Mouse (Mus musculus) liver, postnatal 0 days (tissue): ENCODE measurements around the gene Topbp1. TPM values are rescaled to one million over a fixed set of nuclear protein-coding genes. Genes with fewer than 3 reads are reported as not detected.

Source experiments
- ATAC-seq: fragments of 200-750 bp; cut with Nextera tagmentation; 2 replicates; pipeline ENCODE4 v1.8.0; 2017; ENCODE audit warnings: mild to moderate bottlenecking, moderate library complexity
- DNase-seq: peaks from one replicate; pipeline ENCODE4 v3.0.0-alpha.2; 2016
- H3K27ac ChIP-seq: fragments of 300-500 bp; sonication (generic); 2 replicates; pipeline ENCODE4 v1.5.1; 2014; ENCODE audit warnings: antibody characterized with exemption, moderate library complexity, mild to moderate bottlenecking, low read depth
- H3K27me3 ChIP-seq: fragments of 300-500 bp; sonication (generic); 2 replicates; pipeline ENCODE4 v1.6.1; 2014; ENCODE audit warnings: low read length, control low read depth, mixed read lengths; ENCODE audit not compliant: insufficient read depth
- H3K36me3 ChIP-seq: fragments of 300-500 bp; sonication (generic); replicated peaks from 2 replicates; pipeline ENCODE4 v1.6.1; 2014; ENCODE audit warnings: mild to moderate bottlenecking, control low read depth, low read length, moderate library complexity, mixed read lengths; ENCODE audit not compliant: insufficient read depth
- H3K4me1 ChIP-seq: fragments of 300-500 bp; sonication (generic); 2 replicates; pipeline ENCODE4 v1.6.1; 2014; ENCODE audit warnings: antibody characterized with exemption, mild to moderate bottlenecking, control low read depth; ENCODE audit not compliant: insufficient read depth
- H3K4me2 ChIP-seq: fragments of 300-500 bp; sonication (generic); 2 replicates; pipeline ENCODE4 v1.6.1; 2014; ENCODE audit warnings: low read depth, mild to moderate bottlenecking, low read length, moderate library complexity, mixed read lengths
- H3K4me3 ChIP-seq: fragments of 300-500 bp; sonication (generic); 2 replicates; pipeline ENCODE4 v1.5.1; 2014; ENCODE audit warnings: low read depth, low read length
- H3K9ac ChIP-seq: fragments of 300-500 bp; sonication (generic); replicated peaks from 2 replicates; pipeline ENCODE4 v1.6.1; 2014; ENCODE audit warnings: mild to moderate bottlenecking, moderate library complexity
- H3K9me3 ChIP-seq: fragments of 300-500 bp; sonication (generic); 2 replicates; pipeline ENCODE4 v1.6.1; 2016; ENCODE audit warnings: mild to moderate bottlenecking, control low read depth, low read length, mixed read lengths
- CTCF ChIP-seq: sonication (generic); IDR thresholded peaks from 2 replicates; pipeline ENCODE4 v1.5.1; 2016; ENCODE audit warnings: antibody characterized with exemption, low read depth
- EP300 ChIP-seq: IDR thresholded peaks from 2 replicates; pipeline ENCODE4 v1.6.1; 2016; ENCODE audit warnings: antibody characterized with exemption, low read depth, mild to moderate bottlenecking
- WGBS: fragments of 180-500 bp; shearing (Covaris S2); extraction: QIAGEN DNeasy Blood & Tissue Kit; methylation state at CpG from one replicate; pipeline ENCODE4 v1.1.7; 2014; ENCODE audit not compliant: insufficient replicate concordance; 5-methylcytosine and 5-hydroxymethylcytosine counted together
- polyA plus RNA-seq: library from polyadenylated mRNA; unstranded; fragments of >200 nt; fragmentation: Nextera tagmentation; extraction: Ambion mirVana; gene quantifications from 2 replicates; pipeline ENCODE4 v1.2.1, GENCODE M21; 2015

Gene Topbp1
- polyA plus RNA-seq, 1 experiment from 2014 or later = 17.3 TPM

DNA sequence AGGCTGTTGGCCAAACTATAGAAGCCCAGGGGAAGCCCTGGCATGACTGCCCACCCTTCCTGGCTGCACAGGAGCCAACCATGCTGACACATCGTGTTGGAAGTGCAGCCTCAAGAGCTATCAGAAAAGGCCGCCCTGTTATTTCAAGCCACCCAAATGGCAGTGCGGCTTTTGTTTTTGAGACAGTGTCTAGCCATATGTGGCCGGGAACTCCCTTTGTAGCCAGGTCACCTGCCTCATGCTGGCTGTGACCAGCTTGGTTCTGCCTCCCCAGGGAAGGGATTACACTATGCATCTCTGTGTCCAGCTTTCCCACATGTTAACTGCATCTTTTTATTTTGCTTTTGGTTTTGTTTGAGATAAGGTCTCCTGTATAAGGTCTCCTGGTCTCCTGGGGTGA is 75.6 kb downstream of the Topbp1 start:
- ATAC-seq = no peak
- 76% methylated on average over 4 of the region's 4 CpGs for WGBS
- no peak overlapping the region for H3K4me2 ChIP-seq
- H3K9me3 ChIP-seq = no peaks in the 10 kb centered on the region
- no peak overlapping the region for H3K9ac ChIP-seq
- no peaks in the 10 kb centered on the region for H3K27me3 ChIP-seq
- no peak for TF ChIP-seq EP300
- no peak for TF ChIP-seq CTCF
- no peak overlapping the region for H3K4me3 ChIP-seq
- no peaks in the 10 kb centered on the region for H3K4me1 ChIP-seq
- no peaks in the 10 kb centered on the region for H3K36me3 ChIP-seq
- H3K27ac ChIP-seq = no peak overlapping the region
- no peak for DNase-seq

DNA sequence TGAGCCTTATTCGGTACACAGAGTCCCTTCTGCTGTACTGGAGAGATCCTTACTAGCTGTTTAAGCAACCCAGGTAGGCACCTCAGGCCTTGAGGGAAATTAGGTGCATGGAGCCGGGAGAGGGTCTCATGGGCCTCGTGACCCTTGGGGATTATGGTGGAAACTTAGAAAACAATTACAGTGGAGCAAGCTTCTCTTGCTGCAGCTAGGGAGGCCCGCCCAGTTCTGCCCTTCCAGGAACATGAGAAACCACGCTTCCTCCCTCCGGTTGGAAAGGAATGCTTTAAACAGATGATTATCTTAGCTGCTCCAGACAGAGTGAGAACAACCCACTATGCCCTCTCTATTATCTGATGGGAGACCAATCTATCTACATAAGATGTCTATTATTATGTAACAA is 78.0 kb downstream of the Topbp1 start:
- Histone ChIP-seq H3K4me3 (no peak overlapping the region), H3K27me3 (no peaks in the 10 kb centered on the region), H3K4me2 (no peak overlapping the region), H3K36me3 (no peaks in the 10 kb centered on the region), H3K9me3 (no peaks in the 10 kb centered on the region), H3K4me1 (no peaks in the 10 kb centered on the region), H3K9ac (no peak overlapping the region), H3K27ac (no peak overlapping the region)
- TF ChIP-seq CTCF = no peak
- no peak for TF ChIP-seq EP300
- ATAC-seq (no peak), DNase-seq (no peak)
- WGBS = 45% methylated on average over 6 of the region's 6 CpGs

DNA sequence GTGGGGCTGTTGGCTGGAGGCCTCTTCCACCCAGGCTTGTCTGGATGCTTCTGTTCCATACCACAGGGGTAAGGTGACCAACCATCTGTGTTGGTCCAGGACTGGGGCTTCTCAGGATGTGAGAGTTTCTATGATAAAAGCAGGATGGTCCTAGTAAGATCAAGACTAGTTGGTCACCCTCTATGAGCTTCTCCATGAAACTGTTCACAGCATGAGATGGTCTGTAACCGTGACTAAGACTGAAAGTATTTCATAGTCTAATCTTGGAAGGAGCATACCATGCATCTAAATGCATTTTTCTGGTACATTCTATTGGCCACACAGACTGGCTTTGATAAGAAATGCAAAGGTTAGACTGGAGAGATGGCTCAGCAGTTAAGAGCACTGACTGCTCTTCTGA is 78.6 kb downstream of the Topbp1 start:
- TF ChIP-seq EP300 = no peak
- TF ChIP-seq CTCF = no peak
- Histone ChIP-seq H3K9me3 (no peaks in the 10 kb centered on the region), H3K4me2 (no peak overlapping the region), H3K27me3 (no peaks in the 10 kb centered on the region), H3K9ac (no peak overlapping the region), H3K4me1 (no peaks in the 10 kb centered on the region), H3K4me3 (no peak overlapping the region), H3K27ac (no peak overlapping the region), H3K36me3 (no peaks in the 10 kb centered on the region)
- ATAC-seq (no peak), DNase-seq (no peak)
- 74% methylated on average over 1 of the region's 1 CpGs for WGBS

DNA sequence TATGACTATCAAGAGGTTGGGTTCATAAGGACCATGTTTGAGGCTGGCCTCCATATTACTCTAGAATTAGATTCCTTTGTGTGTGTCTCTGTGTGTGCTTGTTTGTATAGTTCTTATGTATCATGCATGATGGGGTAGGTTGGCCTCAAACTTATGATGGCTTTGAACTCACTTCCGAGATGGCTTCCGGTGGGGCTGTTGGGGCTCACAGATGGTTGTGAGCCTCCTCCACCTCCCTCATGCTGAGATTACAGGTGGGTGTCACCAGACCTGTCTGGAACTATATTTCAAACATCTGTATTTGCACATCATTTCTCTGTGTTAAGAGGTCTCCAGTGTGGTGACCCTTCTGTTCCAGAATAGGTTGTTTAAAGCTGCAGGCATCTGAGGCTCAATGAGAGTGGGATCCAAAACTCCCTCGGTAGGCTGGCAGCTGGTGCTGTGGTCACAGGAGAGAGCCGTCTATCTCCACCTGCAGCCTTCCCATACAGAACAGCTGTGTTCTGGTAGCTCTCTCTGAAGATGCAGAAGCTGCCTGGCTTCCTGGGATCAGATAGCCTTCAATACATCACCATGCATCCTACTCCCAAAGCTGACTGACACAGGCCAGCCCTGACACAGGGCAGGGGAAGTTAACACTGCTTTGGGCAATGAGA is 79.3 kb downstream of the Topbp1 start:
- Histone ChIP-seq H3K4me2 (no peak overlapping the region), H3K4me3 (no peak overlapping the region), H3K27me3 (no peaks in the 10 kb centered on the region), H3K4me1 (no peaks in the 10 kb centered on the region), H3K9me3 (no peaks in the 10 kb centered on the region), H3K9ac (no peak overlapping the region), H3K27ac (no peak overlapping the region), H3K36me3 (no peaks in the 10 kb centered on the region)
- ATAC-seq = no peak
- TF ChIP-seq EP300 (no peak), CTCF (no peak)
- WGBS = 69% methylated on average over 4 of the region's 4 CpGs
- DNase-seq = no peak

DNA sequence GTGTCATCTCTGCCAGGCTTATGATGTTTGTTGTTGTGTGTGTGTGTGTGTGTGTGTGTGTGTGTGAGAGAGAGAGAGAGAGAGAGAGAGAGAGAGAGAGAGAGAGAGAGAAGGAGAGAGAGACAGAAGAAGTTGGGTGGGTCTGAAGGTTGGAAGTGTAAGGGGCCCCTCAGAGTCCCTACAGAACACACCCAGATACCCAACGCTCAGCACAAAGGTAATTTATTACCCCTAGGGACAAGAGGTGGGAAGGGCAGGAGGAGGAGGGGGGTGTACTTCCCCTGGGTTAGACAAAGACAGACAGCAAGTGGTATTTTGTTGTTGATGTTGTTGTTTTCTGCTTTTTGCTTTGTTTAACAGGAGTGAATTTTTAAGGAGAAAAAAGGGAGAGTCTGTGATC is 80.6 kb downstream of the Topbp1 start:
- H3K27ac ChIP-seq = no peak overlapping the region
- H3K36me3 ChIP-seq = no peaks in the 10 kb centered on the region
- ATAC-seq (no peak), DNase-seq (no peak)
- no peaks in the 10 kb centered on the region for H3K9me3 ChIP-seq
- WGBS = 5% methylated on average over 1 of the region's 1 CpGs
- H3K4me1 ChIP-seq = no peaks in the 10 kb centered on the region
- no peak overlapping the region for H3K4me3 ChIP-seq
- no peak overlapping the region for H3K4me2 ChIP-seq
- no peaks in the 10 kb centered on the region for H3K27me3 ChIP-seq
- no peak for TF ChIP-seq CTCF
- TF ChIP-seq EP300 = no peak
- no peak overlapping the region for H3K9ac ChIP-seq

DNA sequence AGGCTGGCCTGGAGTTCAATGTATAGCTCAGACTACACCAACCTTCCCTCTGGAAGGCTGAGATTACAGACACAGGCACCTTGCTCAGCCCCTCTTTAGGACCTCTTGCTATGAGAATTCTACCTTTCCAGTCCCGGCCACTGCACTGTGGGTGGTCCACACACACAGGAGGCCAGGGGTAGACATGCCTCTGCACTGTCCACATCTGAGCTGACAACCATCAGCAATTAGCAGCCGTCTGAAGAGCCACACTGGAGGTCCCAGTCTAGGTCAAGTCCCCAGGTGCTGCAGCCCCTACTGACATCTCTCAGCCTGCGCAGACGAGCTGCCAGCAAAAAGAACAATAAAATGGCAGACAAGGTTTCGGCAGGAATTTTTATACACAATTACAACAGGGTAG is 81.6 kb downstream of the Topbp1 start:
- no peak overlapping the region for H3K4me2 ChIP-seq
- H3K27ac ChIP-seq = no peak overlapping the region
- no peaks in the 10 kb centered on the region for H3K27me3 ChIP-seq
- no peaks in the 10 kb centered on the region for H3K9me3 ChIP-seq
- H3K9ac ChIP-seq = no peak overlapping the region
- TF ChIP-seq CTCF = no peak
- TF ChIP-seq EP300 = no peak
- H3K36me3 ChIP-seq = no peaks in the 10 kb centered on the region
- ATAC-seq (no peak), DNase-seq (no peak)
- WGBS = 72% methylated on average over 5 of the region's 5 CpGs
- H3K4me1 ChIP-seq = no peaks in the 10 kb centered on the region
- no peak overlapping the region for H3K4me3 ChIP-seq
